Mouse (Mus musculus) kidney, adult 18-20 months (tissue): ENCODE measurements around the gene Spns3.
"Not testable (repeated sequence)": the region's sequence is repeated elsewhere in the genome, so short reads cannot be mapped to it uniquely, and the experiment has no call there.

ENCODE experiments used
- DNase-seq: peaks from one replicate; pipeline ENCODE4 v3.0.0; 2021

Spns3 gene

GRCm38 (mm10) chr11:72556470-72556869 is 6.2 kb upstream of the Spns3 start:
- no peak for DNase-seq

- no peak for DNase-seq
Observed at GRCm38 (mm10) chr11:72551531-72552105, 1.3 kb upstream of the Spns3 start.

- no peak for DNase-seq
Observed at GRCm38 (mm10) chr11:72547181-72547580, 3.1 kb downstream of the Spns3 start.

GRCm38 (mm10) chr11:72544716-72545115 is 5.6 kb downstream of the Spns3 start:
- no peak for DNase-seq

GRCm38 (mm10) chr11:72543692-72544091 is 6.6 kb downstream of the Spns3 start:
- DNase-seq, result not testable (repeated sequence)

- DNase-seq, result no peak
Observed at GRCm38 (mm10) chr11:72542586-72542985, 7.7 kb downstream of the Spns3 start.

- DNase-seq, result no peak
Observed at GRCm38 (mm10) chr11:72541928-72542327, 8.4 kb downstream of the Spns3 start.

- peak; percentile 45 for DNase-seq
Observed at GRCm38 (mm10) chr11:72540437-72540836, 9.9 kb downstream of the Spns3 start.

GRCm38 (mm10) chr11:72538811-72539210 is 11.5 kb downstream of the Spns3 start:
- no peak for DNase-seq

- DNase-seq, result no peak
Observed at GRCm38 (mm10) chr11:72538037-72538755, 12.1 kb downstream of the Spns3 start.

- no peak for DNase-seq
Observed at GRCm38 (mm10) chr11:72537503-72537902, 12.8 kb downstream of the Spns3 start.

GRCm38 (mm10) chr11:72535519-72535918 is 14.8 kb downstream of the Spns3 start:
- no peak for DNase-seq

- no peak for DNase-seq
Observed at GRCm38 (mm10) chr11:72532890-72533289, 17.4 kb downstream of the Spns3 start.

GRCm38 (mm10) chr11:72531632-72532031 is 18.7 kb downstream of the Spns3 start:
- DNase-seq, result no peak

GRCm38 (mm10) chr11:72531144-72531543 is 19.2 kb downstream of the Spns3 start:
- no peak for DNase-seq

- no peak for DNase-seq
Observed at GRCm38 (mm10) chr11:72526190-72526589, 24.1 kb downstream of the Spns3 start.

- DNase-seq, result no peak
Observed at GRCm38 (mm10) chr11:72523711-72524110, 26.6 kb downstream of the Spns3 start.

- DNase-seq, result peak; percentile 68
Observed at GRCm38 (mm10) chr11:72522616-72523041, 27.7 kb downstream of the Spns3 start.

GRCm38 (mm10) chr11:72521598-72522541 is 28.4 kb downstream of the Spns3 start:
- no peak for DNase-seq

- DNase-seq, result no peak
Observed at GRCm38 (mm10) chr11:72519895-72520294, 30.4 kb downstream of the Spns3 start.

- no peak for DNase-seq
Observed at GRCm38 (mm10) chr11:72519189-72519588, 31.1 kb downstream of the Spns3 start.

GRCm38 (mm10) chr11:72518449-72518848 is 31.9 kb downstream of the Spns3 start:
- no peak for DNase-seq

GRCm38 (mm10) chr11:72514967-72515366 is 35.3 kb downstream of the Spns3 start:
- no peak for DNase-seq

- DNase-seq, result no peak
Observed at GRCm38 (mm10) chr11:72508651-72509050, 41.7 kb downstream of the Spns3 start.
